Mouse (Mus musculus) spleen, postnatal 4 days (tissue): ENCODE data around the gene Art4.

Source experiments
- DNase-seq, 2 experiments: peaks; one replicate each; pipeline ENCODE4 v3.0.0; 2022; ENCODE audit warnings: low spot score in 2 of 2

Art4 gene

GRCm38 (mm10) chr6:136866150-136866549 lies 8.6 kb upstream of the Art4 start:
- DNase-seq = no peak

GRCm38 (mm10) chr6:136865360-136865759 lies 7.8 kb upstream of the Art4 start:
- no peak for DNase-seq

- DNase-seq = no peak
These were observed 3.5 kb upstream of the Art4 start for GRCm38 (mm10) chr6:136861020-136861419.

- peak in 1 of 2 experiments; percentile 74 for DNase-seq
These were observed 887 bp upstream of the Art4 start for GRCm38 (mm10) chr6:136858420-136858819.

GRCm38 (mm10) chr6:136857873-136858260 lies 334 bp upstream of the Art4 start:
- no peak for DNase-seq

- DNase-seq = peak in 1 of 2 experiments; percentile 64
These were observed 1.4 kb downstream of the Art4 start for GRCm38 (mm10) chr6:136856071-136856636.

- no peak for DNase-seq
These were observed 2.4 kb downstream of the Art4 start for GRCm38 (mm10) chr6:136855183-136855582.

- no peak for DNase-seq
These were observed 3.2 kb downstream of the Art4 start for GRCm38 (mm10) chr6:136854361-136854781.

GRCm38 (mm10) chr6:136852762-136853161 lies 4.8 kb downstream of the Art4 start:
- no peak for DNase-seq

- DNase-seq = no peak
These were observed 5.2 kb downstream of the Art4 start for GRCm38 (mm10) chr6:136852348-136852747.

GRCm38 (mm10) chr6:136850267-136850666 lies 7.3 kb downstream of the Art4 start:
- DNase-seq = no peak

- no peak for DNase-seq
These were observed 8.6 kb downstream of the Art4 start for GRCm38 (mm10) chr6:136848971-136849370.

- no peak for DNase-seq
These were observed 9.1 kb downstream of the Art4 start for GRCm38 (mm10) chr6:136848399-136848798.

- peak; percentile 82 to 94 for DNase-seq
These were observed 9.7 kb downstream of the Art4 start for GRCm38 (mm10) chr6:136847790-136848189.

- peak in 1 of 2 experiments; percentile 52 for DNase-seq
These were observed 10.3 kb downstream of the Art4 start for GRCm38 (mm10) chr6:136847267-136847666.

GRCm38 (mm10) chr6:136845706-136846480 lies 11.6 kb downstream of the Art4 start:
- no peak for DNase-seq

- no peak for DNase-seq
These were observed 12.6 kb downstream of the Art4 start for GRCm38 (mm10) chr6:136844903-136845302.

GRCm38 (mm10) chr6:136837323-136837722 lies 20.2 kb downstream of the Art4 start:
- DNase-seq = no peak

- DNase-seq = no peak
These were observed 22.2 kb downstream of the Art4 start, which contains the start of gene Smco3 for GRCm38 (mm10) chr6:136835352-136835751. Gene Smco3 (minus strand): TSS chr6:136835452.

GRCm38 (mm10) chr6:136831712-136832111 lies 25.8 kb downstream of the Art4 start:
- DNase-seq = no peak

- no peak for DNase-seq
These were observed 28.9 kb downstream of the Art4 start for GRCm38 (mm10) chr6:136828681-136829080.

GRCm38 (mm10) chr6:136827881-136828561 lies 29.5 kb downstream of the Art4 start, which contains the start of gene Wbp11:
Gene Wbp11 (minus strand): TSS chr6:136828233.
- peak; percentile 92 to 95 for DNase-seq

GRCm38 (mm10) chr6:136827516-136827880 lies 30.0 kb downstream of the Art4 start, which contains the start of gene BC049715:
Gene BC049715 (plus strand): TSS chr6:136827626.
- DNase-seq = peak in 1 of 2 experiments; percentile 39
